Mouse (Mus musculus) liver, embryonic 14.5 days (tissue): ENCODE results near the gene Prcd. TPM values are rescaled to one million over a fixed set of nuclear protein-coding genes. Genes with fewer than 3 reads are reported as not detected.

Experiments used
- ATAC-seq: fragments of 200-750 bp; cut with Nextera tagmentation; 2 replicates; pipeline ENCODE4 v1.8.0; 2017; ENCODE audit warnings: moderate number of reproducible peaks, mild to moderate bottlenecking, moderate library complexity; ENCODE audit not compliant: insufficient read depth
- DNase-seq, 3 experiments: peaks; one replicate each; pipeline ENCODE4 v3.0.0-alpha.2; 2012 to 2013; ENCODE audit warnings: low read depth in 3 of 3, low spot score in 3 of 3
- H3K27ac ChIP-seq: fragments of 300-500 bp; sonication (generic); 2 replicates; pipeline ENCODE4 v1.5.1; 2014; ENCODE audit warnings: moderate library complexity, mild to moderate bottlenecking, control low read depth, inconsistent platforms
- H3K27me3 ChIP-seq: fragments of 300-500 bp; sonication (generic); 2 replicates; pipeline ENCODE4 v1.6.1; 2014; ENCODE audit warnings: mild to moderate bottlenecking, low read length, moderate library complexity; ENCODE audit not compliant: control insufficient read depth, insufficient read depth
- H3K36me3 ChIP-seq: fragments of 300-500 bp; sonication (generic); replicated peaks from 2 replicates; pipeline ENCODE4 v1.6.1; 2014; ENCODE audit warnings: low read depth; ENCODE audit not compliant: control insufficient read depth, insufficient read depth
- H3K4me1 ChIP-seq, 2 experiments: fragments of 200-500 bp in 1 of 2; fragments of 300-500 bp in 1 of 2; sonication (generic) in 1 of 2; replicated peaks; 2 replicates each; pipeline ENCODE4 v1.6.1; 2012 to 2014; ENCODE audit warnings: antibody characterized with exemption in 1 of 2, inconsistent platforms in 1 of 2, low read length in 1 of 2; ENCODE audit not compliant: control insufficient read depth in 2 of 2, insufficient read depth in 2 of 2
- H3K4me2 ChIP-seq: fragments of 300-500 bp; sonication (generic); 2 replicates; pipeline ENCODE4 v1.6.1; 2014; ENCODE audit warnings: low read depth, mild to moderate bottlenecking, control low read depth, moderate library complexity
- H3K4me3 ChIP-seq, 2 experiments: fragments of 200-500 bp in 1 of 2; fragments of 300-500 bp in 1 of 2; sonication (generic) in 1 of 2; 2 replicates each; pipeline ENCODE4 v1.5.1; 2012 to 2014; ENCODE audit warnings: low read depth in 2 of 2, low read length in 2 of 2, mild to moderate bottlenecking in 2 of 2, control low read depth in 1 of 2, inconsistent platforms in 1 of 2, moderate library complexity in 1 of 2; ENCODE audit not compliant: insufficient read depth in 1 of 2
- H3K9ac ChIP-seq: fragments of 300-500 bp; sonication (generic); replicated peaks from 2 replicates; pipeline ENCODE4 v1.6.1; 2014; ENCODE audit warnings: mild to moderate bottlenecking, control low read depth, moderate library complexity
- H3K9me3 ChIP-seq: fragments of 300-500 bp; sonication (generic); 2 replicates; pipeline ENCODE4 v1.6.1; 2016; ENCODE audit warnings: low read length, mixed read lengths; ENCODE audit not compliant: control insufficient read depth
- CTCF ChIP-seq: IDR thresholded peaks from 2 replicates; pipeline ENCODE4 v1.5.1; 2016; ENCODE audit warnings: antibody characterized with exemption, low read depth, control low read depth
- EP300 ChIP-seq: IDR thresholded peaks from 2 replicates; pipeline ENCODE4 v1.6.1; 2016; ENCODE audit warnings: antibody characterized with exemption, low read depth
- whole genome bisulfite sequencing: fragments of 180-500 bp; shearing (Covaris S2); extraction: QIAGEN DNeasy Blood & Tissue Kit; methylation state at CpG from one replicate; pipeline ENCODE4 v1.1.7; 2014; ENCODE audit not compliant: insufficient replicate concordance; 5-methylcytosine and 5-hydroxymethylcytosine counted together
- polyA plus RNA-seq, 2 experiments: library from polyadenylated mRNA; depleted of rRNA in 1 of 2; stranded (reverse) in 1 of 2; unstranded in 1 of 2; fragments of >200 nt; fragmentation: Nextera tagmentation in 1 of 2; extraction: Ambion mirVana in 1 of 2; gene quantifications; 2 replicates each; pipeline versions ENCODE4 v1.2.1 to v1.2.3; 2012 to 2014

Gene Prcd
- polyA plus RNA-seq, 2 experiments = 0.11 to 0.19 TPM

GRCm38 (mm10) chr11:116648976-116649375, 4.4 kb upstream of the Prcd start:
- 66% methylated on average over 10 of the region's 10 CpGs for WGBS
- Histone ChIP-seq H3K27ac (no peak overlapping the region), H3K9ac (no peak overlapping the region), H3K4me1 (peaks cover 2 to 10% of the 10 kb centered on the region in 2 experiments; a peak in 3 of 4 replicates), H3K36me3 (no peaks in the 10 kb centered on the region), H3K9me3 (no peaks in the 10 kb centered on the region), H3K27me3 (peaks cover 23% of the 10 kb centered on the region), H3K4me2 (no peak overlapping the region), H3K4me3 (no peak overlapping the region)
- no peak for DNase-seq
- ATAC-seq = no peak
- TF ChIP-seq CTCF = no peak
- TF ChIP-seq EP300 = no peak

GRCm38 (mm10) chr11:116649711-116650337, 3.5 kb upstream of the Prcd start:
- no peak for ATAC-seq

GRCm38 (mm10) chr11:116650811-116651210, 2.5 kb upstream of the Prcd start:
- 69% methylated on average over 8 of the region's 8 CpGs for WGBS

More at GRCm38 (mm10) chr11:116649711-116650337, 3.5 kb upstream of the Prcd start:
- Histone ChIP-seq H3K4me1 (peaks cover 2 to 10% of the 10 kb centered on the region in 2 experiments; a peak in 3 of 4 replicates), H3K27me3 (peaks cover 32% of the 10 kb centered on the region), H3K9me3 (no peaks in the 10 kb centered on the region), H3K9ac (no peak overlapping the region), H3K27ac (no peak overlapping the region), H3K4me3 (no peak overlapping the region), H3K4me2 (no peak overlapping the region), H3K36me3 (no peaks in the 10 kb centered on the region)
- 83% methylated on average over 13 of the region's 13 CpGs for WGBS
- DNase-seq = no peak
- no peak for TF ChIP-seq EP300
- no peak for TF ChIP-seq CTCF

GRCm38 (mm10) chr11:116651339-116651738, 2.0 kb upstream of the Prcd start:
- Histone ChIP-seq H3K4me1 (peaks cover 2 to 10% of the 10 kb centered on the region in 2 experiments; a peak in 3 of 4 replicates), H3K9ac (no peak overlapping the region), H3K4me3 (no peak overlapping the region), H3K36me3 (no peaks in the 10 kb centered on the region), H3K9me3 (no peaks in the 10 kb centered on the region), H3K27me3 (peaks cover 35% of the 10 kb centered on the region), H3K27ac (no peak overlapping the region), H3K4me2 (no peak overlapping the region)
- WGBS = 55% methylated on average over 8 of the region's 8 CpGs
- no peak for TF ChIP-seq CTCF
- no peak for TF ChIP-seq EP300
- no peak for ATAC-seq
- no peak for DNase-seq

More at GRCm38 (mm10) chr11:116650811-116651210, 2.5 kb upstream of the Prcd start:
- no peak for TF ChIP-seq EP300
- TF ChIP-seq CTCF = no peak
- ATAC-seq (no peak), DNase-seq (no peak)
- no peak overlapping the region for H3K4me3 ChIP-seq
- no peaks in the 10 kb centered on the region for H3K9me3 ChIP-seq
- peaks cover 35% of the 10 kb centered on the region for H3K27me3 ChIP-seq
- H3K4me2 ChIP-seq = no peak overlapping the region
- H3K27ac ChIP-seq = no peak overlapping the region
- H3K4me1 ChIP-seq = peaks cover 2 to 10% of the 10 kb centered on the region in 2 experiments; a peak in 3 of 4 replicates
- no peak overlapping the region for H3K9ac ChIP-seq
- no peaks in the 10 kb centered on the region for H3K36me3 ChIP-seq

- ATAC-seq = no peak
- Histone ChIP-seq H3K4me2 (no peak overlapping the region), H3K9me3 (no peaks in the 10 kb centered on the region), H3K4me3 (no peak overlapping the region), H3K4me1 (peaks cover under 1 to 2% of the 10 kb centered on the region in 2 experiments; a peak in 2 of 4 replicates), H3K27me3 (peaks cover 35% of the 10 kb centered on the region), H3K36me3 (no peaks in the 10 kb centered on the region), H3K9ac (no peak overlapping the region), H3K27ac (no peak overlapping the region)
- 59% methylated on average over 25 of the region's 25 CpGs for WGBS
- TF ChIP-seq EP300 = no peak
- TF ChIP-seq CTCF = no peak
- no peak for DNase-seq
Measured at GRCm38 (mm10) chr11:116652330-116653098, 820 bp upstream of the Prcd start.
